8 mouse cellular contexts compared by ENCODE assay signal in genomic region chr11:3540451-3541085, GRCm38 (mm10). TPM values are rescaled to one million over a fixed set of nuclear protein-coding genes. Genes with fewer than 3 reads are reported as not detected.
DNase-seq lines count a peak whose midpoint lies in the region; ATAC-seq and TF ChIP-seq lines count a peak whose summit lies in the region.

Gene Smtn (minus strand): TSS chr11:3540612.

- TF ChIP-seq CTCF in cerebellum, adult 2 months (IDR thresholded peaks at IDR 0.05; ENCODE audit: borderline replicate concordance, insufficient read depth, low read depth, low read length) = no peak
- no peak for TF ChIP-seq CTCF in C2C12 (IDR thresholded peaks at IDR 0.05; ENCODE audit: control insufficient read depth, insufficient read depth, insufficient read length)
- TF ChIP-seq CTCF in liver, embryonic 14.5 days (IDR thresholded peaks at IDR 0.05; ENCODE audit: low read depth) = no peak

- H3K36me3 ChIP-seq in C2C12 (ENCODE audit: control insufficient read depth, insufficient read depth) = peaks cover 11% of the 10 kb centered on the region
- peaks cover 7% of the 10 kb centered on the region; the same call in 1 of the 2 replicates for H3K36me3 ChIP-seq in embryonic facial prominence, embryonic 14.5 days (ENCODE audit: control insufficient read depth, insufficient read depth, low read length)
- H3K36me3 ChIP-seq in heart, embryonic 16.5 days (ENCODE audit: control insufficient read depth, insufficient read depth) = no peaks in the 10 kb centered on the region
- no peaks in the 10 kb centered on the region for H3K36me3 ChIP-seq in liver, embryonic 14.5 days (replicated peaks; ENCODE audit: control insufficient read depth, insufficient read depth, low read depth)

- no peaks in the 10 kb centered on the region for H3K4me1 ChIP-seq in cerebellum, adult 2 months (ENCODE audit: control insufficient read depth, insufficient read depth, low read length)
- H3K4me1 ChIP-seq in embryonic facial prominence, embryonic 14.5 days (ENCODE audit: control insufficient read depth, insufficient read depth, low read length) = peaks cover 32% of the 10 kb centered on the region
- H3K4me1 ChIP-seq in heart, embryonic 16.5 days (ENCODE audit: control insufficient read depth, insufficient read depth, low read length) = peaks cover 34% of the 10 kb centered on the region
- peaks cover 0 to 8% of the 10 kb centered on the region in 2 experiments; a peak in 3 of 4 replicates for H3K4me1 ChIP-seq in liver, embryonic 14.5 days (replicated peaks; ENCODE audit: control insufficient read depth in 2 of 2, insufficient read depth in 2 of 2, low read length in 1 of 2)

- 92% methylated on average over 23 of the region's 23 CpGs for WGBS in cerebellum, adult 2 months
- WGBS in embryonic facial prominence, embryonic 14.5 days = 93% methylated on average over 23 of the region's 23 CpGs
- WGBS in heart, embryonic 16.5 days = 85% methylated on average over 23 of the region's 23 CpGs
- 73% methylated on average over 23 of the region's 23 CpGs for WGBS in liver, embryonic 14.5 days (ENCODE audit: insufficient replicate concordance)

- TF ChIP-seq POLR2A in cerebellum, adult 2 months (IDR thresholded peaks at IDR 0.05; ENCODE audit: borderline replicate concordance, insufficient read depth, low read length) = no peak

- peak within 1 kb of the TSS; percentile 66 for H3K4me3 ChIP-seq in cerebellum, adult 2 months (replicated peaks; ENCODE audit: insufficient read depth, low read depth, low read length)
- H3K4me3 ChIP-seq in C2C12 (ENCODE audit: insufficient read depth, poor library complexity, severe bottlenecking) = peak within 1 kb of the TSS; percentile 65
- H3K4me3 ChIP-seq in embryonic facial prominence, embryonic 14.5 days (ENCODE audit: low read depth, low read length) = peak within 1 kb of the TSS; percentile 68
- peak within 1 kb of the TSS; percentile 83 for H3K4me3 ChIP-seq in heart, embryonic 16.5 days (ENCODE audit: low read length)
- H3K4me3 ChIP-seq in liver, embryonic 14.5 days (ENCODE audit: insufficient read depth in 1 of 2, low read depth in 2 of 2, low read length in 2 of 2) = peak within 1 kb of the TSS; percentile 50 to 76

- H3K27ac ChIP-seq in cerebellum, adult 2 months (ENCODE audit: insufficient read depth, low read length) = no peak within 1 kb of the TSS
- H3K27ac ChIP-seq in embryonic facial prominence, embryonic 14.5 days (replicated peaks; ENCODE audit: low read depth, low read length) = no peak within 1 kb of the TSS
- peak within 1 kb of the TSS; percentile 56; the same call in 1 of the 2 replicates for H3K27ac ChIP-seq in heart, embryonic 16.5 days (ENCODE audit: low read length)
- H3K27ac ChIP-seq in liver, embryonic 14.5 days = no peak within 1 kb of the TSS

- DNase-seq in cerebellum, adult 2 months = no peak
- DNase-seq in cerebellum, postnatal 4 days (ENCODE audit: low spot score in 2 of 2) = no peak
- DNase-seq in embryonic facial prominence, embryonic 14.5 days (ENCODE audit: low spot score) = no peak
- no peak for DNase-seq in liver, embryonic 14.5 days (ENCODE audit: low read depth in 3 of 3, low spot score in 3 of 3)
- no peak for DNase-seq in retina, embryonic 14.5 days (ENCODE audit: low spot score)
- DNase-seq in layer of hippocampus, adult 9-11 months = no peak

- peaks cover 32% of the 10 kb centered on the region for H3K79me2 ChIP-seq in C2C12 (ENCODE audit: control insufficient read depth, insufficient read depth)

- no peak for ATAC-seq in embryonic facial prominence, embryonic 14.5 days (ENCODE audit: low read depth)
- no peak for ATAC-seq in heart, embryonic 16.5 days (replicated peaks; ENCODE audit: extremely low read depth, insufficient read depth, low FRiP score)
- no peak for ATAC-seq in liver, embryonic 14.5 days (ENCODE audit: insufficient read depth)

- peak within 1 kb of the TSS; percentile 68 for H3K4me2 ChIP-seq in embryonic facial prominence, embryonic 14.5 days (ENCODE audit: low read depth, low read length)
- H3K4me2 ChIP-seq in heart, embryonic 16.5 days (ENCODE audit: low read depth, low read length) = peak within 1 kb of the TSS; percentile 70
- H3K4me2 ChIP-seq in liver, embryonic 14.5 days (ENCODE audit: low read depth) = peak within 1 kb of the TSS; percentile 68

- H3K27me3 ChIP-seq in cerebellum, adult 2 months (ENCODE audit: control insufficient read depth, insufficient read depth, low read length) = no peaks in the 10 kb centered on the region
- no peaks in the 10 kb centered on the region for H3K27me3 ChIP-seq in C2C12 (ENCODE audit: control insufficient read depth, insufficient read depth, insufficient read length)
- H3K27me3 ChIP-seq in embryonic facial prominence, embryonic 14.5 days (replicated peaks; ENCODE audit: control insufficient read depth, insufficient read depth, low read length) = no peaks in the 10 kb centered on the region
- no peaks in the 10 kb centered on the region for H3K27me3 ChIP-seq in heart, embryonic 16.5 days (ENCODE audit: control insufficient read depth, insufficient read depth, low read length)
- H3K27me3 ChIP-seq in liver, embryonic 14.5 days (ENCODE audit: control insufficient read depth, insufficient read depth, low read length) = no peaks in the 10 kb centered on the region

- peaks cover 7% of the 10 kb centered on the region; the same call in 1 of the 2 replicates for H3K9me3 ChIP-seq in embryonic facial prominence, embryonic 14.5 days (ENCODE audit: control insufficient read depth, low read length)
- H3K9me3 ChIP-seq in heart, embryonic 16.5 days (replicated peaks; ENCODE audit: control insufficient read depth, low read length) = 0 out of 2 replicates have a peak, but pooled peaks cover 4% of the 10 kb centered on the region
- no peaks in the 10 kb centered on the region for H3K9me3 ChIP-seq in liver, embryonic 14.5 days (ENCODE audit: control insufficient read depth, low read length)

- no peak within 1 kb of the TSS for H3ac ChIP-seq in C2C12 (ENCODE audit: control insufficient read depth, insufficient read length, low read depth)

- TF ChIP-seq EP300 in liver, embryonic 14.5 days (IDR thresholded peaks at IDR 0.05; ENCODE audit: low read depth) = no peak

- H3K9ac ChIP-seq in embryonic facial prominence, embryonic 14.5 days (ENCODE audit: low read depth, low read length) = peak within 1 kb of the TSS; percentile 52
- H3K9ac ChIP-seq in heart, embryonic 16.5 days (ENCODE audit: low read length) = peak within 1 kb of the TSS; percentile 65
- H3K9ac ChIP-seq in liver, embryonic 14.5 days (replicated peaks) = 0 out of 2 replicates have a peak within 1 kb of the TSS, but pooled peaks have one; percentile 10

- H3K79me3 ChIP-seq in C2C12 (ENCODE audit: low read depth) = peaks cover 25% of the 10 kb centered on the region

TF ChIP-seq in C2C12, 6 proteins besides CTCF, POLR2A, EP300 and RAD21:
- TF ChIP-seq FOSL1 (IDR thresholded peaks at IDR 0.05; ENCODE audit: insufficient read depth, low read length, poor library complexity, severe bottlenecking) (no peak), MYOD1 (IDR thresholded peaks at IDR 0.05; ENCODE audit: control insufficient read depth, insufficient read length, low read depth) (no peak), CEBPB (IDR thresholded peaks at IDR 0.05; ENCODE audit: low read depth) (no peak), MAX (IDR thresholded peaks at IDR 0.05) (no peak), MYOG (IDR thresholded peaks at IDR 0.05; ENCODE audit: control insufficient read depth, extremely low read depth, insufficient read length) (no peak), USF1 (IDR thresholded peaks at IDR 0.05; ENCODE audit: low read depth) (no peak)

RNA-seq across cellular contexts. Expression of gene Smtn, which starts in this region (rescaled TPM):
- polyA plus RNA-seq in cerebellum, adult 2 months (2012; rRNA removed) = 6.1 and 6.9 TPM in 2 replicates
- polyA plus RNA-seq in C2C12 (2012; fragmentation: generic; extraction: Trizol) = 45.9 TPM
- 100 and 116 TPM in 2 replicates for polyA plus RNA-seq in embryonic facial prominence, embryonic 14.5 days (2014; fragmentation: Nextera tagmentation; extraction: Ambion mirVana)
- 93.9 and 104 TPM in 2 replicates for polyA plus RNA-seq in heart, embryonic 16.5 days (2015; fragmentation: Nextera tagmentation; extraction: Ambion mirVana)
- polyA plus RNA-seq in liver, embryonic 14.5 days (2012; rRNA removed) = 3.3 and 4.5 TPM in 2 replicates
- polyA plus RNA-seq in liver, embryonic 14.5 days (2014; fragmentation: Nextera tagmentation; extraction: Ambion mirVana) = 7.4 and 8.7 TPM in 2 replicates

Comparison
In these comparisons a context has a peak if more than half of its experiments do, and no peak if none do; other contexts are left out.
1. H3K9ac ChIP-seq: peak in every context shown above with its lines; median percentile 65 in heart, embryonic 16.5 days; 52 in embryonic facial prominence, embryonic 14.5 days; 10 in liver, embryonic 14.5 days.